Mouse (Mus musculus) megakaryocyte, embryonic 14.5 days (primary cell): ENCODE results near the gene Arid5a.

Experiments
- FLI1 ChIP-seq: IDR thresholded peaks from 2 replicates; pipeline ENCODE4 v1.6.1; 2012; ENCODE audit warnings: low read length, inconsistent platforms, mixed read lengths
- GATA1 ChIP-seq: IDR thresholded peaks from 3 replicates; pipeline ENCODE4 v1.6.1; 2012; ENCODE audit warnings: mixed read lengths, low read length, inconsistent platforms, borderline replicate concordance

GRCm38 (mm10) chr1:36302957-36303356 is 4.6 kb upstream of the Arid5a start:
- TF ChIP-seq GATA1 (no peak), FLI1 (no peak)
